ENCODE assay signal across 20 mouse cellular contexts in the genomic region with DNA sequence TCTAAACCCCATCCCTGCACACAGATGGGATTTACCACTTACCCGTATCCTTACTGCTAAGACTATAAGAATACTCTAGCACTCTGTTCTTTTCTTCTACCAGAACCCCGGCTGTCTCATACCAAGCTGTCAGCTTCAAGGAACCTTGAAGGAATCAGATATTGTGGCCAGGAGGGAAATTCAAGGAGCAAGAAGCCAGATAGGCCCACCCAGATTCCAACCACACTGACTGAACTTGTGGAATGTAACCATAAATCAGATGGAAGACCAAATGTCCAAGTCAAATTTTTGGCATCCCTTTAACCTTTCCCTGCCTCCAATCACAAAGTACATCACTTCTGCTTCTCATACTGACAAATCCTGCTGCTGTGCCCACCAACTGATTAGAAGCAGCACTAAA. TPM values are rescaled to one million over a fixed set of nuclear protein-coding genes. Genes with fewer than 3 reads are reported as not detected.
DNase-seq lines count a peak whose midpoint lies in the region; ATAC-seq and TF ChIP-seq lines count a peak whose summit lies in the region.
"Had no signal": no experiment of that assay in that cellular context is flagged by ENCODE, and none has a peak within 500 bp of the region (broad histone marks: within the 10 kb centered on the region; RNA-seq: fewer than 3 reads in every experiment).

No protein-coding gene starts in this region.

- no peak overlapping the region for H3K4me3 ChIP-seq in embryonic facial prominence, embryonic 14.5 days (ENCODE audit: low read depth, low read length)
- no peak overlapping the region for H3K4me3 ChIP-seq in embryonic facial prominence, embryonic 10.5 days
- no peak overlapping the region for H3K4me3 ChIP-seq in kidney, postnatal 0 days (replicated peaks; ENCODE audit: low read depth, low read length)
- no peak overlapping the region for H3K4me3 ChIP-seq in liver, postnatal 0 days (ENCODE audit: low read depth, low read length)
- no peak overlapping the region for H3K4me3 ChIP-seq in forebrain, embryonic 11.5 days (ENCODE audit: low read depth, low read length)
- H3K4me3 ChIP-seq: embryonic facial prominence, embryonic 15.5 days; forebrain, embryonic 13.5 days; heart, adult 2 months; heart, embryonic 15.5 days had no signal

- in situ Hi-C loops in Patski (cut with MboI; ENCODE audit: low pct_unique_long_range_greater_than_20kb), result no loop called here

- no peak overlapping the region for H3K27ac ChIP-seq in embryonic facial prominence, embryonic 14.5 days (replicated peaks; ENCODE audit: low read depth, low read length)
- H3K27ac ChIP-seq in embryonic facial prominence, embryonic 10.5 days (replicated peaks), result no peak overlapping the region
- H3K27ac ChIP-seq in kidney, postnatal 0 days, result no peak overlapping the region
- no peak overlapping the region for H3K27ac ChIP-seq in liver, postnatal 0 days (ENCODE audit: low read depth)
- H3K27ac ChIP-seq in forebrain, embryonic 11.5 days (ENCODE audit: low read depth, low read length), result no peak overlapping the region
- H3K27ac ChIP-seq: embryonic facial prominence, embryonic 15.5 days; forebrain, embryonic 13.5 days; heart, adult 2 months; heart, embryonic 15.5 days; hindbrain, embryonic 14.5 days had no signal

- no peak for ATAC-seq in embryonic facial prominence, embryonic 14.5 days (ENCODE audit: low read depth)
- peak; percentile 71; the same call in 1 of the 2 replicates for ATAC-seq in kidney, postnatal 0 days (replicated peaks; ENCODE audit: low FRiP score, low read depth)
- ATAC-seq in Patski, result peak; percentile 91
- no peak for ATAC-seq in liver, postnatal 0 days
- no peak for ATAC-seq in forebrain, embryonic 11.5 days (replicated peaks; ENCODE audit: low FRiP score)
- ATAC-seq: forebrain, embryonic 13.5 days; forebrain, postnatal 0 days had no signal

- 58% methylated on average over 2 of the region's 2 CpGs for WGBS in embryonic facial prominence, embryonic 14.5 days
- WGBS in embryonic facial prominence, embryonic 10.5 days, result 90% methylated on average over 2 of the region's 2 CpGs
- 34% methylated on average over 2 of the region's 2 CpGs for WGBS in kidney, postnatal 0 days
- whole genome bisulfite sequencing in liver, postnatal 0 days (ENCODE audit: insufficient replicate concordance), result 70% methylated on average over 2 of the region's 2 CpGs
- 83% methylated on average over 2 of the region's 2 CpGs for WGBS in forebrain, embryonic 11.5 days

- H3K36me3 ChIP-seq in embryonic facial prominence, embryonic 14.5 days (ENCODE audit: control insufficient read depth, insufficient read depth, low read length), result no peaks in the 10 kb centered on the region
- H3K36me3 ChIP-seq in embryonic facial prominence, embryonic 10.5 days (replicated peaks), result no peaks in the 10 kb centered on the region
- H3K36me3 ChIP-seq in kidney, postnatal 0 days (ENCODE audit: insufficient read depth, low read length), result no peaks in the 10 kb centered on the region
- no peaks in the 10 kb centered on the region for H3K36me3 ChIP-seq in liver, postnatal 0 days (replicated peaks; ENCODE audit: insufficient read depth, low read length)
- no peaks in the 10 kb centered on the region for H3K36me3 ChIP-seq in forebrain, embryonic 11.5 days (ENCODE audit: control insufficient read depth, insufficient read depth, low read length)
- H3K36me3 ChIP-seq: embryonic facial prominence, embryonic 15.5 days; heart, embryonic 15.5 days had no signal

- no peak overlapping the region for H3K4me2 ChIP-seq in embryonic facial prominence, embryonic 14.5 days (ENCODE audit: low read depth, low read length)
- no peak overlapping the region for H3K4me2 ChIP-seq in kidney, postnatal 0 days (ENCODE audit: low read length)
- H3K4me2 ChIP-seq in liver, postnatal 0 days (ENCODE audit: low read depth, low read length), result no peak overlapping the region
- H3K4me2 ChIP-seq in forebrain, embryonic 11.5 days (ENCODE audit: low read depth, low read length, severe bottlenecking), result no peak overlapping the region
- H3K4me2 ChIP-seq: embryonic facial prominence, embryonic 15.5 days; forebrain, embryonic 13.5 days; heart, embryonic 11.5 days; heart, embryonic 15.5 days; hindbrain, embryonic 14.5 days had no signal

- no peaks in the 10 kb centered on the region for H3K27me3 ChIP-seq in embryonic facial prominence, embryonic 14.5 days (replicated peaks; ENCODE audit: control insufficient read depth, insufficient read depth, low read length)
- H3K27me3 ChIP-seq in embryonic facial prominence, embryonic 10.5 days (replicated peaks; ENCODE audit: low read depth, poor library complexity, severe bottlenecking), result no peaks in the 10 kb centered on the region
- no peaks in the 10 kb centered on the region for H3K27me3 ChIP-seq in kidney, postnatal 0 days (ENCODE audit: insufficient read depth, low read length)
- H3K27me3 ChIP-seq in Patski, result no peaks in the 10 kb centered on the region
- no peaks in the 10 kb centered on the region for H3K27me3 ChIP-seq in liver, postnatal 0 days (ENCODE audit: insufficient read depth, low read length)
- H3K27me3 ChIP-seq in forebrain, embryonic 11.5 days (ENCODE audit: control insufficient read depth, insufficient read depth, low read length), result no peaks in the 10 kb centered on the region
- H3K27me3 ChIP-seq: embryonic facial prominence, embryonic 15.5 days; forebrain, embryonic 13.5 days; heart, embryonic 15.5 days had no signal

- H3K4me1 ChIP-seq in embryonic facial prominence, embryonic 14.5 days (ENCODE audit: control insufficient read depth, insufficient read depth, low read length), result no peaks in the 10 kb centered on the region
- H3K4me1 ChIP-seq in embryonic facial prominence, embryonic 10.5 days, result no peaks in the 10 kb centered on the region
- no peaks in the 10 kb centered on the region for H3K4me1 ChIP-seq in kidney, postnatal 0 days (replicated peaks; ENCODE audit: insufficient read depth, low read length)
- H3K4me1 ChIP-seq in liver, postnatal 0 days (ENCODE audit: insufficient read depth), result no peaks in the 10 kb centered on the region
- H3K4me1 ChIP-seq in forebrain, embryonic 11.5 days (replicated peaks; ENCODE audit: control insufficient read depth, insufficient read depth, low read length), result no peaks in the 10 kb centered on the region
- H3K4me1 ChIP-seq: embryonic facial prominence, embryonic 15.5 days; forebrain, embryonic 13.5 days; heart, embryonic 15.5 days had no signal

- TF ChIP-seq CTCF in kidney, postnatal 0 days (IDR thresholded peaks at IDR 0.05; ENCODE audit: low read depth), result no peak
- no peak for TF ChIP-seq CTCF in Patski (IDR thresholded peaks at IDR 0.05)
- TF ChIP-seq CTCF in liver, postnatal 0 days (IDR thresholded peaks at IDR 0.05; ENCODE audit: low read depth), result no peak

- CTCF ChIA-PET in Patski (lab: Charles Lee), result no interaction called here

- no peak overlapping the region for H3K9ac ChIP-seq in embryonic facial prominence, embryonic 14.5 days (ENCODE audit: low read depth, low read length)
- H3K9ac ChIP-seq in kidney, postnatal 0 days (ENCODE audit: low read depth, low read length), result no peak overlapping the region
- H3K9ac ChIP-seq in liver, postnatal 0 days (replicated peaks), result no peak overlapping the region
- H3K9ac ChIP-seq in forebrain, embryonic 11.5 days (ENCODE audit: low read length), result no peak overlapping the region
- H3K9ac ChIP-seq: embryonic facial prominence, embryonic 15.5 days; forebrain, embryonic 13.5 days; forebrain, postnatal 0 days; heart, embryonic 15.5 days; hindbrain, embryonic 14.5 days had no signal

- no peaks in the 10 kb centered on the region for H3K9me3 ChIP-seq in embryonic facial prominence, embryonic 14.5 days (ENCODE audit: control insufficient read depth, low read length)
- H3K9me3 ChIP-seq in embryonic facial prominence, embryonic 10.5 days, result no peaks in the 10 kb centered on the region
- no peaks in the 10 kb centered on the region for H3K9me3 ChIP-seq in kidney, postnatal 0 days (replicated peaks; ENCODE audit: low read length)
- H3K9me3 ChIP-seq in liver, postnatal 0 days (ENCODE audit: low read length), result no peaks in the 10 kb centered on the region
- H3K9me3 ChIP-seq in forebrain, embryonic 11.5 days (ENCODE audit: control insufficient read depth, low read length), result no peaks in the 10 kb centered on the region
- H3K9me3 ChIP-seq: embryonic facial prominence, embryonic 15.5 days; forebrain, embryonic 13.5 days; heart, embryonic 15.5 days had no signal

- peak; percentile 56 for DNase-seq in embryonic facial prominence, embryonic 14.5 days (ENCODE audit: low spot score)
- DNase-seq in embryonic facial prominence, embryonic 10.5 days (ENCODE audit: low spot score), result no peak
- DNase-seq in kidney, postnatal 0 days (ENCODE audit: low spot score), result peak; percentile 88
- DNase-seq in kidney, adult 18-20 months, result no peak
- DNase-seq in Patski (ENCODE audit: low read depth, low spot score), result peak; percentile 35
- no peak for DNase-seq in liver, postnatal 0 days
- DNase-seq in forebrain, embryonic 11.5 days (ENCODE audit: low spot score), result no peak
- DNase-seq: adrenal gland, postnatal 25 days; cerebellum, adult 18-20 months; cerebellum, adult 9-11 months; cerebellum, postnatal 36 days; forebrain, postnatal 0 days; gastrocnemius, postnatal 14 days; heart, adult 2 months; heart, postnatal 14 days had no signal

- TF ChIP-seq EP300 in liver, postnatal 0 days (IDR thresholded peaks at IDR 0.05; ENCODE audit: low read depth), result no peak

- POLR2A ChIA-PET in Patski (lab: Charles Lee), result no interaction called here

RNA-seq across cellular contexts. Expression of a gene that starts 6.4 kb away (rescaled TPM):
- 1.2 and 2.0 TPM in 2 replicates for polyA plus RNA-seq in embryonic facial prominence, embryonic 14.5 days (2014; fragmentation: Nextera tagmentation; extraction: Ambion mirVana)
- polyA plus RNA-seq in embryonic facial prominence, embryonic 10.5 days (2016; fragmentation: Nextera tagmentation; extraction: Ambion mirVana), result 0.56 and 0.67 TPM in 2 replicates
- 3.2 and 3.6 TPM in 2 replicates for polyA plus RNA-seq in kidney, postnatal 0 days (2015; fragmentation: Nextera tagmentation; extraction: Ambion mirVana)
- 5.5 TPM for polyA plus RNA-seq in Patski (2021)
- 0.25 and 0.32 TPM in 2 replicates for polyA plus RNA-seq in liver, postnatal 0 days (2015; fragmentation: Nextera tagmentation; extraction: Ambion mirVana)
- 0.91 and 1.4 TPM in 2 replicates for polyA plus RNA-seq in forebrain, embryonic 11.5 days (2014; fragmentation: Nextera tagmentation; extraction: Ambion mirVana)

RNA-seq across cellular contexts. Expression of a gene that starts 41.2 kb away (rescaled TPM):
- polyA plus RNA-seq in embryonic facial prominence, embryonic 14.5 days (2014; fragmentation: Nextera tagmentation; extraction: Ambion mirVana), result 67.8 and 90.2 TPM in 2 replicates
- polyA plus RNA-seq in embryonic facial prominence, embryonic 10.5 days (2016; fragmentation: Nextera tagmentation; extraction: Ambion mirVana), result 44.2 and 44.7 TPM in 2 replicates
- polyA plus RNA-seq in kidney, postnatal 0 days (2015; fragmentation: Nextera tagmentation; extraction: Ambion mirVana), result 51.5 and 65.9 TPM in 2 replicates
- polyA plus RNA-seq in Patski (2021), result 202 TPM
- polyA plus RNA-seq in liver, postnatal 0 days (2015; fragmentation: Nextera tagmentation; extraction: Ambion mirVana), result 38.9 and 67.2 TPM in 2 replicates
- polyA plus RNA-seq in forebrain, embryonic 11.5 days (2014; fragmentation: Nextera tagmentation; extraction: Ambion mirVana), result 42.5 and 49.4 TPM in 2 replicates

RNA-seq across cellular contexts. Expression of a gene that starts 54.0 kb away (rescaled TPM):
- polyA plus RNA-seq in embryonic facial prominence, embryonic 14.5 days (2014; fragmentation: Nextera tagmentation; extraction: Ambion mirVana), result 50.8 and 64.6 TPM in 2 replicates
- 54.8 and 57.9 TPM in 2 replicates for polyA plus RNA-seq in embryonic facial prominence, embryonic 10.5 days (2016; fragmentation: Nextera tagmentation; extraction: Ambion mirVana)
- 68.1 and 71.8 TPM in 2 replicates for polyA plus RNA-seq in kidney, postnatal 0 days (2015; fragmentation: Nextera tagmentation; extraction: Ambion mirVana)
- 32.9 TPM for polyA plus RNA-seq in Patski (2021)
- polyA plus RNA-seq in liver, postnatal 0 days (2015; fragmentation: Nextera tagmentation; extraction: Ambion mirVana), result 22.8 and 24.7 TPM in 2 replicates
- 45.9 and 58.4 TPM in 2 replicates for polyA plus RNA-seq in forebrain, embryonic 11.5 days (2014; fragmentation: Nextera tagmentation; extraction: Ambion mirVana)

Comparison
In these comparisons a context has a peak if more than half of its experiments do, and no peak if none do; other contexts are left out.
1. DNase-seq: peak in embryonic facial prominence, embryonic 14.5 days (single experiment), kidney, postnatal 0 days (single experiment) and Patski (single experiment); none in embryonic facial prominence, embryonic 10.5 days (single experiment), kidney, adult 18-20 months (single experiment), liver, postnatal 0 days (single experiment) and forebrain, embryonic 11.5 days (single experiment).
2. ATAC-seq: peak in kidney, postnatal 0 days (single experiment) and Patski (single experiment); none in embryonic facial prominence, embryonic 14.5 days (single experiment), liver, postnatal 0 days (single experiment) and forebrain, embryonic 11.5 days (single experiment).